Mouse (Mus musculus) megakaryocyte progenitor cell, adult 5-6 weeks (primary cell): ENCODE results near the gene Plekhb2. TPM values are rescaled to one million over a fixed set of nuclear protein-coding genes. Genes with fewer than 3 reads are reported as not detected.

ENCODE experiments used
- ATAC-seq: replicated peaks from 2 replicates; pipeline ENCODE4 v1.8.0; 2016; ENCODE audit warnings: mild to moderate bottlenecking, moderate TSS enrichment, inconsistent platforms; ENCODE audit not compliant: poor library complexity
- total RNA-seq, 2 experiments: library from RNA; stranded (forward) in 1 of 2; stranded (reverse) in 1 of 2; fragments of 157-497, 149-512 nt in 1 of 2; fragments of 200-1000 nt in 1 of 2; gene quantifications; 2 replicates each; pipeline versions ENCODE4 v1.2.3 to v1.2.4; 2015 to 2017

Gene Plekhb2
- total RNA-seq, 2 experiments from 2014 or later: 15.9 to 37.4 TPM

- ATAC-seq: no peak
Measured at GRCm38 (mm10) chr1:34830934-34831333, 18.8 kb upstream of the Plekhb2 start.

GRCm38 (mm10) chr1:34831381-34831780 lies 18.4 kb upstream of the Plekhb2 start:
- ATAC-seq: no peak

- 0 out of 2 replicates have a peak, but pooled peaks have one; percentile 22 for ATAC-seq
Measured at GRCm38 (mm10) chr1:34834904-34835303, 14.9 kb upstream of the Plekhb2 start.

- peak; percentile 33; the same call in 1 of the 2 replicates for ATAC-seq
Measured at GRCm38 (mm10) chr1:34837951-34838689, 11.7 kb upstream of the Plekhb2 start.

- ATAC-seq: peak; percentile 32
Measured at GRCm38 (mm10) chr1:34839241-34839640, 10.5 kb upstream of the Plekhb2 start.

GRCm38 (mm10) chr1:34841709-34842388 lies 7.9 kb upstream of the Plekhb2 start:
- ATAC-seq: no peak

- ATAC-seq: peak; percentile 37
Measured at GRCm38 (mm10) chr1:34842389-34842861, 7.4 kb upstream of the Plekhb2 start.

- ATAC-seq: peak; percentile 73
Measured at GRCm38 (mm10) chr1:34842887-34843618, 6.7 kb upstream of the Plekhb2 start, which contains the start of gene Fam168b. Fam168b (minus strand) TSS chr1:34843065.

- ATAC-seq: no peak
Measured at GRCm38 (mm10) chr1:34847070-34847469, 2.7 kb upstream of the Plekhb2 start.

- no peak for ATAC-seq
Measured at GRCm38 (mm10) chr1:34850343-34851136, 764 bp downstream of the Plekhb2 start.

GRCm38 (mm10) chr1:34851562-34851961 lies 1.8 kb downstream of the Plekhb2 start:
- peak; percentile 55 for ATAC-seq

- no peak for ATAC-seq
Measured at GRCm38 (mm10) chr1:34852116-34852878, 2.5 kb downstream of the Plekhb2 start.

GRCm38 (mm10) chr1:34853786-34854185 lies 4.0 kb downstream of the Plekhb2 start:
- ATAC-seq: no peak

GRCm38 (mm10) chr1:34855056-34855739 lies 5.4 kb downstream of the Plekhb2 start:
- ATAC-seq: no peak

GRCm38 (mm10) chr1:34858671-34859070 lies 8.9 kb downstream of the Plekhb2 start:
- peak; percentile 90 for ATAC-seq

GRCm38 (mm10) chr1:34859761-34860160 lies 10.0 kb downstream of the Plekhb2 start:
- no peak for ATAC-seq

GRCm38 (mm10) chr1:34860205-34860604 lies 10.4 kb downstream of the Plekhb2 start:
- no peak for ATAC-seq

GRCm38 (mm10) chr1:34862877-34863276 lies 13.1 kb downstream of the Plekhb2 start:
- no peak for ATAC-seq

- ATAC-seq: no peak
Measured at GRCm38 (mm10) chr1:34863323-34863722, 13.5 kb downstream of the Plekhb2 start.
